Mouse (Mus musculus): ENCODE results near the gene Grin2c. TPM values are rescaled to one million over a fixed set of nuclear protein-coding genes. Genes with fewer than 3 reads are reported as not detected.

The Grin2c gene
- total RNA-seq, 2 experiments from 2014 or later = 0.27 to 0.41 TPM

DNA sequence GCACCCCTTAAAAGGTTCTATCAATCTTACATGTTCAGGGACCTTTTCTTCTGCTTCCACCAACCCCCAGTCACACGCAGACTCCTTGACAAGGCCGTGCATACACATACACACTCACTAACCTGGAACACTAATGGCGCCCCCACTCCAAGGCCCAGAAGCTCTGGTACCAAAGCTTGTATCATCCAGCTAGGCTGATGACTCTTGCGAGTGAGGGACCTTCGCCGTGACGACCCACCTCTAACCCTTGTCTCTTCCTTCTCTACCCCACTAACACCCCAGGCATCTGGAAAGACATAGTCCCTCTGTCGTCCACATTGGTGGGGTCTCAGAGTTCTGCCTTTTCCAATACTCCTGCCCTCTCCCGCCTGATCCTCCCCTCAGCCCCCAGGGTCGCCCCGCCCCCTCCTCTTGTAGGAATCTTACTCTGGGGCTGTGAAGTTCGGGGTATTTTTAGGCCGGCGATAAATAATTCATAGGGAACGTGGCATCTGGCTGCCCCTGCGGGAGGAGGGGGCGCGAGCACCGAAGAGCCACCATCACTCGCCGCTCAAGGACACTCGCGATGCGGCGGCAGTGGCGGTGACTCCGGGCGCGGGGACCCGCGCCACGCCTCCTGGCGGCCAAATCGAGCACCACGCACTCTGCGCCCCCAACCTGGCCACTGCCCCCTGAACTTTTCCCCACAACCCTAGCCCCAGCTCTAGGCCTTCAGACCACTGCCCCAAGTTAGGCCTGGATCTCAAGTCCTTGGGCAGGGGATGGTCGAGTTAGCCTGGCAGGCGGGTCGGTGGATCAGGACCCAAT, 2.0 kb downstream of the Grin2c start:
- no peak for DNase-seq

DNA sequence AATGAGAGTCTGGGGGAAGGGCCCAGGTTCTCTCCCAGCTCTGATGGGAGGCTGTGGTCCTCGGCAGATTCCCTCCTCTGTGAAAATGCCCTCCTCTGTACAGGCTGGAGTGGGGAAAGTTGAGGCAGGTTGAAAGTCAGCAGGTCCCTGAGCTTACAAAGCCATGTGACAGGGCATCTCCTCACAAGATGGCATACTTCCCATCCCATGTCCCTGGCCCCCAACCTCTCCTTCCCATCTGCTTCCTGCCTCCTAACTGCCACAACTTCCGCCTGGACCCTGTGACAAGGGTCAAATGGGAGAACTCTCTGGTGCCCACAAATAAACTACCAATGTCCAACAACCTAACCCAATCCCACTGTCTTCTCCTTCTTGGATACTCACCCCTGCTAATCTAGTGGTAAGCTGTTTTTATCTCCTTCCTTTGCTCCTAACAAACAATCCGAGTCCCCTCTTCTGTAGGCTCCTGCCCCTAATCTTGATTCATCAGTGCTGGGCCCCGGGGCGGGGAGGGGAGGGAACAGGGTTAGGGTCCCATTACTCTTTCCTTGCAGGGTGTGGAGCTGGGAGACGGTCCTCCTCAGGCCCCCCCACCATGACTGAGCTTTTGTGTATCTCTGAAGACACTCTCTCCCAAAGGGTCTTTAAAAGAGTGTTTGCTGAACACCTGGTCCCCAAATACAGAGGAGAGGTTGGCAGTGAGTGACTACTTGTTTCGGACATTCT, 2.7 kb downstream of the Grin2c start:
- DNase-seq = no peak

DNA sequence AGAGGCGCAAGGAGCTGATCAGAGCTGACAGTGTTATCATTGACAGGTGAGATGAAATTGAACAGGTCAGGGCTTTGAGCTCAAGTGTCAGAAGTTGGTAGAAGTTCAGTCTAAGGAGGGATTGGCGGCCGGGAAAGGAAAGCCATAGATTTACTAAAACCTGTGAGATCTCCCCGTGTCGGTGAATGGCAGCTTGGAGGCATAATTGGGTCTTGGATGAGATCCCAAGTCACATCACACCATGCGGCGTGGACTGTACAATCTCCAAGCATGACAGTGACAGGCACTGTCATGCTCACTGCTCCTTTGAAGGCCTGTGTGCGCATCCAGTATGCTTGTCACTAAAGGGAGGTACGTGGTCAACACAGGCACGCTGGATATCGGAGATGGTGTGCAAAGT, 4.1 kb downstream of the Grin2c start:
- no peak for DNase-seq

DNA sequence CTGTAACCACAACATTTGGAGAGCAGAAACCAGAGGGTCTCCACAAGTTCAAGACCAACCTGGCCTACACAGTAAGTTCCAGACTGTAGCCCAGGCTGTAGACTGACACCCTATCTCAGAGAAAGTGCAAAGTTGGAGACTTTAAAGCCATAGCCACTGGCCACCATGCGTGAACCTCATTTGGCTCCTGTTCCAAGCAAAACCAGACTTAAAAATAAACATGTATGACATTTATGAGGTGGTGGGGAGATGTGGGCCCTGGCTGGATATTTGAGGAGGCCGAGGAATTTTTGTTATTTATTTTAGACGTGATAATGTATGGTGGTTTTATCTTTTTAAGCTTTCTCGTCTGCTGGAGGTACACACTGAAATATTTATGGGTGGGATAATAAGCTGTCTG, 7.9 kb downstream of the Grin2c start:
- DNase-seq = no peak

DNA sequence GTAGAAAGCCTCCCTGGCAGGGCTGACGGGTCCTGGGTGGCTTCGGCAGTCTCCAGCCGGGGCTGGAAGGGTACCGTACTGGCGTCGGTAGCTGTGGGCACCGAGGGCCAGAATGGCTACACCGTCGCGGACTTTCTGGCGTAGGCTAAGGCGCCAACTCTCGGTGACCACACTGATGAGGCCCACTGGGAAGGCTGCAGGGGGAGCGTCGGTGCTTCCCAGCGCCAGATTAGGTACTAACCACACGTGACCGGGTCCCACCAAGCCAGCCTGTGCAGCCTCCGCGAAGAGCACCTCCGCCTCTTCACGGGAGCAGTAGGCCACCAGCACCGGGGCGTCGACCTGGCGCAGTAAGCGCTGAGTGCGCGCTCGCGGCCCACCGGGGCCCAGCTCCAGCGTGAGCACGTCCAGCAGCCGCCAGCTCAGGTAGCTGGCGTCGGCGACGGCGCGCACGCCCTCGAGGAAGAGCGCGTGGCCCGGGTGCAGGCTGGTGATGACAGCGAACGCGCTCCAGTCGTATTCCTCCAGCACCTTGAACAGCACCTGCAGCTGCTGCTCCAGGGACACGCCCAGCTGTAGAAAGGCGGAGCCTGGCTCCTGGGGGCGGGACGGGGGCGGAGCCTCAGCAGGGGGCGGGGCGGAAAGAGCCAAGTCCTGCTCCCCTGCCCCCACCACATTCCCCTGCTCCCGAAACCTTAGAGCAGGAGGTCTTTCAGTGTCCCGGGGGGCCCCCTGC, 9.1 kb downstream of the Grin2c start:
- DNase-seq = no peak

DNA sequence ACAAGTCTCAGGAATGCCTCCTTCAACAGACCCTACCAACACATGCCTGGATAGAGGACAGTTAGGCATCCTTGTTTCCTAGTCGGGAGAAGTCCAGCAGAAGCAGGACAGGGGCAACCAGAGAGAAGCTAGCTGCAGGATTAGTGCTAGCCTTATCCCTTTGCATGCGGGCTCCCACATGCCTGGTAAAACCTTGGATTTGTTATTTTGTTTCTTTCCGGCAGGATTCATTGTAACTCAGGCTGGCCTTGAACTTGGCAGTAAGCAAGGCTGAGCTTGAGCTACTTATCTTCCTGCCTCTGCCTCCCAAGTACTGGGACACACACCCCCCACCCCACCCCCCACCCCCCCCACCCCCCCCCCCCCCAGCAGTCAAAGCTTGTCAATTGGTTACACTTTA, 15.8 kb downstream of the Grin2c start:
- DNase-seq = no peak

DNA sequence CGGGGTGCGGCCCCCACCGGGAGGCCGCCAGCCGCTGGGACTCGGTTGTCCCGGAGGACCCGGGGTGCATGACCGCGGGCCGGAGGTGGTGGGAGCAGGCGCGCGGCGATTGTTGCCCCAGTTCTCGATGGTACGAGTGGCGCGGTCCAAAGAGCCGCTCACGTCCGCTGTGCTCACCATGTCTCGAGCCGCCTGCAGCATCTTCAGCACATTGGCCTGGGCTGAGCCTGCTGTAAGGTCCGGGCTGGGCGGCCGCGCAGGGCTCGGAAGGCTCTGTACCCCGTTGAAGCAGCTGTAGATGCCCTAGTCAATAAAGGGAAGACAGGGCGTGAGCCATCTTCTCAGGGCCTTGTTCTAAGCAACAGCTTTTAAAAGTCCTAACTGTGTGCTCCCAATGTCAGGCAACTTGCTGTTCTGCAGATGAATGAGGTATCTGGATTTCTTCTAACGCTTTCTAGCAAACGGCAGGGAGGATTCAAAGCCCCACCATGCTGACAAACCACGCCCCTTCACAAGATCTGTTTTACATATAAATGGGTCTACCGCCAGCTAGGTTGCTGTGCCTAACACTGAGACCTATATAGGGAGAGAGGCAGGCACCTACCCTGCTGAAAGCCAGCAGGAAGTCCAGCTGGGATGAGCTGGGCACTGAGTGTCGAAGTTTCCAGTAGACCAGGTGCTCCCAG, 16.5 kb downstream of the Grin2c start:
- no peak for DNase-seq

DNA sequence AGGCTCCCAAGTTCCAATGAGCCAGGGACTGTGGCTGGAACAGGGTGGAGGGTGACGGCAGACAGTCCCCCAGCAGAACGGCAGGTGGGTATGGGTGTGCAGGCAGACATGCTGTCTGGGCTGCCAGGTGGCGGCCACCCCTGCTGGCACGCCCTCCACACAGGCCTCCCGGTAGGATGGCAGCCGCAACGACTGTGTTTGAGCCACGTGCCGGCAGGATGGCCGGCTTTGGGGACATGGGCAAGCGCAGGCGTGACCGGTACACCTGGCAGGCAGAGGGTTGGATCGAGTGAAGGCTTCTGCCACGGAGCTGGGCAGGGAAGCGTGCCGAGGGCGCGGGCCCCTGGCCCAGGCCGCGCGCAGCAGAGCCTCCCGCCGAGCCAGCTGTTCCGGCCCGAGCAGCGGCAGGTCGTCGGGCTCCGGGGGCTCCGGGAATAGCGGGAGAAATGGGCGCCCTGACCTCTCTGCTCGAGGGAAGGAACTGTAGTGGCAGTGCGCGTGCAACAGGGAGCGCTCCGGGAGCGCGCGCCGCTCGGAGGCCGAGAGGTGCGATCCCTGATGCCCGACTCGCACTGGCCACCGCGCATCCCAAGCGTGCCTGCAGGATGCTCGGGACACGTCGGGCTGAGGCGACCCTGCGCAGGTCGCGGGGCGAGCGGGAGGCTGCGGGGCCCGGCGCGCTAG, 17.2 kb downstream of the Grin2c start:
- no peak for DNase-seq

DNA sequence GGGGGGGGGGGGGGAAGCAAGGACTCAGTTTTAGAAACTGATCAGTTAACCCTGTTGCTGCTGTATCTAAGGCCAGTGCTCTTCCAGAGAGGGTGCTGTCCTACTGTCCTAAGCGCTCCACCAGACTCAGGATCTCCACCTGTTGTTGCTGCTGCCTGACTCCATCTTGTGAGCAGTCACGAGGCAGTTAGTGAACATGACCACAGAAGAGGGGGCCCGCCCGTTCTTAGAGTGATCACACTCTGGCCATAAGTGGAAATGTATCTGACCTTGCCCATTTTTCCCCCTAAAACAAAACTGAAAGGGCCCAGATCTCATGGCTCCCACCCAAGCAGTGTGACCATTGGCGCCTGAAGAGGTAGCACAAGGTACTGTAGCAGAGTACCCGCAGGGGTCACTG, 19.1 kb downstream of the Grin2c start:
- no peak for DNase-seq

DNA sequence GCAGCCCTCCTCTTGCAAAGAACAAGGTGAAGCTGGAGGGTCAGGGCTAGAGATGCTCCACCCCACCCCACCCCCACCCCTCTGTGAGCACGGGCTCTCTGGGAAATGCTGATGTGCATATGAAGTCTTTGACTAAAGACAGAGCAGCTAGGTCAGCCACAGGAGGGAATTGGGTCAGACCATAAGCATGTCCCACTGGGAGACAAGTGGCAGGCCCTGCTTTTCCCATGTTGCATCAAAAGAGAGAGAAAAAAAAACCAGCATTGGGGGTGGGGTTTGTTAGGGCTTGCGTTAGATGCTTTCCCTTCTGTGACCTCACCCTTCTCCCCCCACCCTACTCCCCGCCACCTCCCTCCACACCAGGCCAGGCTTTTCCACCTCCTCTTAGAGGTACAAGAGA, 19.8 kb downstream of the Grin2c start:
- no peak for DNase-seq

DNA sequence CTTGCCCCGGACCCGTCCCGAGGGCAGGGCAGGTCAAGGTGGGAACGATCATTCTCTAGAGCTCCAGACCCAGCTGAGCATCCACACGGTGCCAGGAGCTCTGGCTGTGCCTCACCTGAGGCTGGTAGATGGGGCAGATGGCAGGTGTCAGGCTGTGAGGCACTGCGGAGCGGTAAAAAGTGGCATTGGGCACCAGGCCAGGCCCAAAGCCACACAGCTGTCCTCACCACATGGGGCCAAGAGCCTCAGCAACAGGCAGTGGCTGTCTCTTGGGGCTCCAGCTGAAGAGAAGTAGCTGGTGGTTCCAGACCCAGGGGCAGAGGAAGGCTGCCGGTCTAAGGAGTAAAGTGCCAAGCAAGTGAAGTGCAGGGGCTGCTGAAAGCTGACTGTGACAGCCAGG, 20.7 kb downstream of the Grin2c start:
- no peak for DNase-seq

DNA sequence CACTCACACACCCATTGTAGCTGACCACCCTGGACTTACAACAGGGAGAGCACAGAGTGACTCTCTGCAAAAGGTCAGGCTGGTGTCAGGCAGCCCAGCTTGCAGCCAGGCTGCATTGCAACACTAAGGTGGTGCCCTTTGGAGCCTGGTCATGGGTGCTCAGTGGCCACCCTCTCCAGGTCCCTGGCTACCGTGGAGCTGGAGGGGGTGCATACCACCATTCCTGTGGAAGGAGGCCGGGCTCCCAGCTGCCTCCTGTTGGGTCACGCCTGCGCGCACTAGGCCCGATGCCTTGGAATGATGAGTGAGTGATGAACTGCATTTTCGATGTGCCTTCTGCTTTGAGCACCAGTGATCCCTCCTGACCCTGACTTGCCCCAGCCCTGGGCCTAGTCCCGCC, 22.2 kb downstream of the Grin2c start:
- DNase-seq = no peak

DNA sequence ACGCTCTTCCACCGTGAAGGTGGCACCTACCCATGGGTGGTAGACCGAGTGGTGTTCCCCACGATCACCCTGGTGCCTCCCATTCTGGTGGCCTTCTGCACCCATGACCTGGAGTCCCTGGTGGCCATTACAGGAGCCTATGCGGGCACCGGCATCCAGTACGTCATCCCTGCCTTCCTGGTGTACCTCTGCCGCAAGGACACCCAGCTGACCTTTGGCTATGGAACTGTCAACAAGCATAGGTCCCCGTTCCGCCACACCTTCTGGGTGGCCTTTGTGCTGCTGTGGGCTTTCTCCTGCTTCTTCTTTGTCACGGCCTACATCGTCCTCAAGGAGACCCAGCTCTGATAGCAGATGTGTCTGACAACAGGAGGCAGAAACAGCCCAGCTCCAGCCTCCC, 23.3 kb downstream of the Grin2c start:
- no peak for DNase-seq

DNA sequence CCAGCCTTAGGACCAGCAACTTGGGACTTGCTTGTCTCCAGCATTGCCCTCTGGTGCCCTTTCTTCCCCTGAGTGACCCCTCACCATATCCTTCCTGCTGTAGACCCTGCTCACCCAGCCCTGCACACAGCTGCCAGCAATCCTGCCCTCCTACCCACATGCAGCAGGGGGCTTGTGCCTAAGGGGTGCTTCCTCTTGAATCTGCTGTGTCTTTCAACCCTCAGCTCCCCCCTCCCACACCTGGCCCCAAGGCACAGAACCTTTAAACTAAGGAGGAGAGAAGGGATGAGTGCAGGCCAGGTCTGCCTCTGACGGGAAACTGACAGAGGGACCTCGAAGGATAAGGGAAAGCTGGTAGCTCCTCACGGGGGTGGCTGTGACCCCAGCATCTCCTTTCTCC, 24.3 kb downstream of the Grin2c start:
- DNase-seq = no peak

DNA sequence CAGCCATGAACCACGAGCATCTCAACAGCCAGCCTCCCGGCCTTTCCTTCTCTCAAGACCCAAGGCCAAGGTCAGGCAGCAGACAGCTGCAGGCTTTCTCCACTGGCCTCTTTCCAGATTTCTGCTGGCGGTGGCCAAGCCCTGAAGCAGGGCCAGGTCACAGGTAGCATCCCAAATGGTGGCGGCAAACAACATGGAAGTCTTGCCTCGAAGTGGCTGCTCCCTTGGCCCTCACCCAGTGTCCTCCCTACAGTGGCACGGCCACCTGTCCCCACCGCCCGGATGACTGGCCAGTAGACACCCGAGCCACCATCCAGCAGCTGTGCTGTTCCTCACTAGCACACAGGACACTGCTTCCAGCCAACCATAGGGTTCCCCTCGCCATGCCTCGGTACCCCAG, 25.6 kb downstream of the Grin2c start:
- no peak for DNase-seq

DNA sequence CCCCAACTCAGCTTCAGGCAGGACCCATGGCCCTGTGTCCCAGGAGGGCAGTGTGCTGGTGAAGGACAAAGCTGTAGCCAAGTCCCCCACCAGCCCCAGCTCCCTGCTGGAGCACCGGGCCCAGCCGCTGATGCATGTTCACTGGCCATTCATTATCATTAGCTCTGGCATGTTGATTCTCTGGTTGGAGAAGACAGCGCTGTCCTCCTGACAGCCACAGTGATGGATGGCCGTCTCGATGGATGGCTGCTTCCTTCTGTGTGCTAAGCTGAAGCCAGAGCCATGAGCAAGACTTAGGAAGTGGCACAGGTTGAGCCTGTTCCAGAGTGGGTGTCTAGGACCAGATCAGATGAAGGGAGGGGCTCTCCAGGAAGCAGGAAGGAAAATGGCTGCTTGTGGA, 30.5 kb downstream of the Grin2c start:
- no peak for DNase-seq

DNA sequence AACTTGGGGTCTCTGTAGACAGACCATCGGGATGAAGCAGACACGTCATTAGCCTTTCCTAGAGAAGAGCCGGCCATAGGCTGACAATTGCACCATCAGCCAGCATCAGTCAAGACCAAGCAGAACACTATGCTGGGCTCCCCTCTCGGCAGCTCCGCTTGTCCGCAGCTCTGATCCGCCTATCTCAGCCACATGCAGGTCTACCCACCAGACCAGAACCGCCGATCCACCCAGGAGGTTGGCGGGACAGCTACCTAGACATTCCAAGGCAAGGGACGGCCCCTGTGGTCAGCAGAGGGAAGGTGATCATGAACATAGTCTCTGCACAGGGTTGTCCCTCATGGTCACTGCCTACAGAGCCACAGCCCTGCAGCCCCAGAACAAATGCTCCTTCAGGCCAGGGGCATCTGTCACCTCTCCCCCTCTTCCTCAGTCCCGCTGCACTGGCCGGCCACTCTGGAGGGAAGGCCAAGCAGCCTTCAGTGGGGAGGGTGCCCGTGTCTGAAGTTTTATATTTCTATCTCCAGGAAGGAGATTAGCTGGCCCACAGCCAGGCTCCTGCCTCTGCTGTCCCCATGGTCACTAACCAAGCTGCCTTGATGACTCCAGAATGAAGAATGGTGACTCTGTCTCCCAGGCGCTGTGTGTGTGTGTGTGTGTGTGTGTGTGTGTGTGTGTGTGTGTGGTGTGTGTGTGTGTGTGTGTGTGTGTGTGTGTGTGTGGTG, 32.6 kb downstream of the Grin2c start:
- DNase-seq = no peak

DNA sequence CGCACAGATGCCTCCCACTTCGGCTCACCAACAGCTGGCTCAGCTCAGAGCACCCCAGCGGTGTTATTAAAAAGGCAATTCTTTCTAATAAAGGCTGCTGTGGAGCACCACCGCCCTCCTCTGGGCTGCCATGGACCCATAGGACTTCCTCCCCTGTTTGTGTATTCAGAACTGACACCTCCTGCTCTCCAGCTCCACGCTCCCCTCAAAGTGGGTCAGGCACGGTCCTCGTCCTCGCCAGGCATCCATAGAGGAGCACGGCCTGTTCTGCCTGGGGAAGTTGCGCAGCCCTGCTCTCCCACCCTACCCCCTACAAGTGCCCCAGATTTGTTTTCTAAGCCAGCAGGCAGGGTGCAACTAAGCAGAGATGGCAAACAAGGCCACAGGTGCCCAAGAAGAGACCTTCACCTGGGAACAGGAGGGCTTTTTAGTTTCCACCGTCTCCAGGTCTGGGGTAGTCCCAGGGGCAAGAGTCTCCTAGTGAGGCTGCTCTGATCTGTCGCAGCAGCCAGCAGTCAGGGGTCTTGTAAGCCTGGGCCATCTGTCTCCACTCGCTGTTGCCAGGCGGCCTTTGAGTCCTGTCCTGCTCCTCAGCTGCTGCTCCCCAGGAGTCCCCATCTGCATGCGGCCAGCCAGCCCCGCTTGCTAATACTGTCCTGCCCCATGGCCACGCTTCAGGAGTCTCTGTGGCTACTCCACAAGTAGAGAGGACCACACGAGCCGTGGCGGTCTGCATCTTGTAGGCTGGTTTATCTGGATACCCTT, 33.3 kb downstream of the Grin2c start:
- no peak for DNase-seq

DNA sequence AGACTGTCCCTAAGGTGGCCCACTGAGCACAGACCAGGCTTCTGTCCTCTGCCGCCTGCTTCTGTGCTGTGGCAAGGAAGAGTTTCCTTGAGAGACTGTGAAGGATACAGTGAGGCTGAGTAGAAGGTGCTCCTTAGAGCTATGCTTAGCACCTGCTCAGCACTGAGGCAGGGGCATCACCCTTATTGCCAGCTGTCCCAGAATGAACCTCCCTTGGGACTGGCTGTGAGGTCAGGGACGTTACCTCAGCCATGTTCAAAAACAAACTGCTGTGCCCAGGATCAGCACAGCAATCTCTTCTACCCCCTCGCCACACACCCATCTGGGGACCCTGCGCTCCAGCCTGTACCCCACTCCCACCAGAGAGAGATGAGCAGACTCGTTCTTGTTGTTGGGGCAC, 34.2 kb downstream of the Grin2c start:
- no peak for DNase-seq

DNA sequence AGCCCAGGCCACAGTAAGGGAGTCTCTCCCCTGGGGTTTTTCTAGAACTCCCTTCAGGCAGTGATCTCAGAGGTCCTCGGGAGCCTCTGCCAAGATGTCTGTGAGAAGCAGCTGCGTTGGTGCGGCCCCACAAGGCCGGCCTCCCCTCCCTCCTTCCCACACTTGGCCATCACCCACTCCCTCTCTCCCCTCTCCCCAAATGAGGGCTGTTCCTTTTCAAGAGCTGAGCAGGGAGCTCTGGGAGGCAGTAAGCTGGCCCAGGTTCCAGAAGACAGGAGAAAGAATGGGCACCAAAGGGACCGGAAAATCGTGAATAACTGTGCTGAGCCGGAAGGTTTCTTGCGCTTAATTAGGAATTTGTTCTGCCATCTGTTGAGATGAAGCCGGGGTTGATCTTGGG, 35.1 kb downstream of the Grin2c start:
- no peak for DNase-seq
